Mouse (Mus musculus) inflammation-experienced regulatory T-cells, adult 6 months (primary cell): ENCODE results near the gene Ipo13. TPM values are rescaled to one million over a fixed set of nuclear protein-coding genes. Genes with fewer than 3 reads are reported as not detected.

Experiments
- ATAC-seq: one replicate; pipeline ENCODE4 v1.8.0; 2017
- polyA plus RNA-seq, 3 experiments: library from polyadenylated mRNA; unstranded; fragments of 100-300 nt; shearing (Covaris generic); gene quantifications; one replicate each; pipeline ENCODE4 v1.2.1; 2017

The Ipo13 gene
- polyA plus RNA-seq = 10 to 100 TPM; 11.3 to 13.9 (median 12.7) TPM

DNA sequence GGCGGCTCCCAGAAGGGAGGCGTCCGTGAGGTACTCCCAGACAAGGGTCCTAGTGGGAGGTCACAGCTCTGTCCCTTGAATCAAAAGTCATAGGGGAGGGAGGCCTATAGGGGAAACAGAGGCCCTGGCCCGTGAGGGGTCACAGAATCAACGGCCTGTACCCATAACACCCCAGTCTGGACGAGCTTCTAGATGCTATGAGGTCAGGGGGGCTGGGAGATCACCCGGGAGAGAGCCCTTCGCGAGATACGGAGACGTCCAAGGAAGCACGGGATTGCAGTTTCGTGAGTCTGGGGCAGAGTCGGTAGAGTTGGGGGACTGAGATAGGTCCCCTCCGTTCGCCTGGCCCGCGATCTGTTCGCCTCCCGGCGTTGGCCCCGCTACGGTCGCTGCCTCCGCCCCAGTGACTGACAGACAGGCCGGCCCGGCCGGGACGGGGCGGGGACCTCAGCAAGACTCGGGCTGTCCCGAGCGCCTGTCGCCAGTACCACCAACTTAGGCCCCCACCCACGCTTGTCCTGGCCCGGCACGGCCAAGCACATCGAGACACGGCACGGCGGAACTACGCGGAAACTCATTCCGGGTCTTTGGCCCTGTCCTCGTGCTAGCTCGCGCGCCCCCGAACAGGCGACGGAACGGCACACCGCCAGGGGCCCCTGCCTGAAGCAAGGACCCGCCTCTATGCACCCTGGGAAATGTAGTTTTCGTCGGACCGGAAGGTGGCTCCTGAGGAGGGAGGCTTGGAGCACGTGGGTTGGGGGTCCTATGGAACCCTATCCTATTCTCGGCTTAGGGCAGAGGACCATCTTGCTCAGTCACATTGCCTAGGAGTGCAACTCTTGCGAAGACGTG, at the start of gene Ipo13:
Gene Ipo13 (minus strand): TSS at position 409 of the 852 bp plus-strand sequence.
- peak; percentile 92 for ATAC-seq

- ATAC-seq = no peak
Observed at GRCm38 (mm10) chr4:117957492-117957891, 42.7 kb upstream of the Ipo13 start.

DNA sequence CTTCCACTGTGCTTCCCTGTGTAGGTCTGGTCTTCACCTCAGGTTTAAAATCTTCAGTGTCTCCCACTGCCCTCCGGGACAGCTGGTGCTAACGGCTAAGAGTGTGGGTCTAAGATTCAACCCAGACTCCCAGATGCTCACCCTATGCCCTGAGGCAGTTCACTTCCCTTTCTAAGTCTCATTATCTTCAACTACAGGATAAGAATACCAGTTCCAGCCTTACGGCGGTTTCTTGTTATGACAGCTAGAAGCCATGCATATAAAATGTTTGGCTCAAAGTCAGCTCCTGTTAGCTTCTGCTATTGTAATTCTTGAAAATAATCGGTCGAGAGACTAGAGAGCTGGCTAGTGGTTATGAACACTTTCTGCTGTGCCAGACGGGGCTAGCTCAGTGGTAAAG, 32.7 kb upstream of the Ipo13 start:
- ATAC-seq = no peak

DNA sequence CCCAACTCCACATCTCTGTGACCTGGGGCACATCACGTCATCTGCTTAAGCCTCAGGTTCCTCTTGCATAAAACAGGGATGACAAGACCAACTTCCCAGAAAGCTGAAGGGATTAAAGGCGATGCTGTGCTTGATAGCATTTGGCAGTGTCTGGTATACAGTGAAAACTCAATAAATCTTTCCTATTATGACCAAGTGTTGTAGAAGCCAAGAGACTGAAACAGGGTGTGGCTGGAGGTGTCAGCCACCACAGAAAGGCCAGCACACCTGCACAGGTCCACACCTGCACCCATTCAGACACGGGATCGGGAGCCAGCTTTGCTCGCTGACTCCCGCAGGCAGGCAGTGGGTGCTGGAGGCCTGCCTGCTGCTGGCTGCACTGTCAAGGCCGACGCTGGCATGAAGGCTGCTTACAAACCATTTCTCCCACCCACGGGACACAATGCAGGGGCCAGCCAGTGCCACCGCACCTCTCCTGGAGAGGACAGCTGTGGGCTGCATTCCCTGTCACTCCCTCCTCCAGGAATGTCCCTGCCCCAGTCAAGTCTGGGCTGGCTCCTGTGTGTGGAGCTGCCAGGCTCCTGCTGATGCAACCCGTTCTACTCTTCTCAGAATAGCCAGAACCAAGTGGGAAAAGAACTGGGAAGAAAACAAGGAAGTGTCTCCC, 32.0 kb upstream of the Ipo13 start:
- ATAC-seq = no peak

DNA sequence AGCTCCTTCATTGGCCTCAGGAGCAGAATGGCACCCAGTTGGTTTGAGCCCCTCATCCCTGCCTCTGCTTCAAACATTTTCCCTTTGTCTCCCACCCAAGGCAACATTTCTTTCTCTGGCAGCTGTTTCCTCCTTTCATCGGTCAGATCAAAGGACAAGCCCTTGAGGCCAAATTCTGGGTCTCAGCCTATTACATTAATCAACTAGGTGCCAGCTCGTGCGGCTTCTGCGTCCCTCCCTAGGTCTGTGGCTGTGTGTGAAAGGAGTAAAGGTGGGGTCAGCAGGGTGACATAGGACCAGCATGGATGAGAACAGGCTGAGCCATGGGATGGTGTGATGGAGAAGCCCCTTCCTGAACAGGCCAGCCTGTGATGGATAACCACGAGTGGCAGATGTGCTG, 28.5 kb upstream of the Ipo13 start:
- no peak for ATAC-seq

GRCm38 (mm10) chr4:117936964-117937363, 22.2 kb upstream of the Ipo13 start:
- ATAC-seq = no peak

DNA sequence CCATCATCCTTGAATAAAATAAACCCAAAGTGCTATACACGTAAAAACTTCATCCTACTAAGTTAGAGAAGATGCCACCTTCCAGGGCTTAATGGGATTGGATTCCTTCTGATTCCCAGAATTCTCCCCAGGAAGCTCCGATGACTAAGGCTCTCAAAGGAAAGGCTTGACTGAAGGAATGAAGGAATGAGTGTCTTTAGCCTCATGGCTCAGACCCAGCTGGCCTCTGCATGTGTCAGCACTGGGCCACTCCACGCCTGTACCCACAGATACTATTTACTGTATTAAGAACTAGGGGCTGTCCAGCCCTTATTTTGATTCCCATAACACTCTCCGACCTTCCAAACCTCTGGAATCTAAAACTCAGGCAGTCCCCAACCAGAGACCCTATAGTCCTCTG, 19.3 kb upstream of the Ipo13 start:
- no peak for ATAC-seq

DNA sequence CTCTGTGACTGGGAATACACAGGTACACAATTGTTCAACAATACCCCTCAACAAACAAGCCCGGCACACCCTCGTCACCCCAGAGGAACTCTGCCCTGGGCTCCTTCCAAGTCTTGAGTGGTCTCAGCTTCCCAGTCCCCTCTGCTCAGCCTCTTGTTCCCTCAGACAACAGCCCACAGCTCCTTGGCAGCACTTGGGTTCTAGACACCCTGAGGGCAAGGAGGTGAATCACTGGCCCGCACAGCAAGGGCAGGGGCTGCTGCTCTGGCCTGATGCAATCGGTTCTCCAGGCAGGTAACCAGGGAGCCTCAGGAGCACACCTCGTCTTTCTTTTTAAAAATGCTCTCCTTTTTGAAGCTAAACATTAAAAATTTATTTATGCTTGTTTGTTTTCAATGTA, 18.4 kb upstream of the Ipo13 start:
- ATAC-seq = no peak

- no peak for ATAC-seq
Observed at GRCm38 (mm10) chr4:117929391-117929881, 14.6 kb upstream of the Ipo13 start, which contains the start of gene Artn. Gene Artn (minus strand): TSS chr4:117929763.

DNA sequence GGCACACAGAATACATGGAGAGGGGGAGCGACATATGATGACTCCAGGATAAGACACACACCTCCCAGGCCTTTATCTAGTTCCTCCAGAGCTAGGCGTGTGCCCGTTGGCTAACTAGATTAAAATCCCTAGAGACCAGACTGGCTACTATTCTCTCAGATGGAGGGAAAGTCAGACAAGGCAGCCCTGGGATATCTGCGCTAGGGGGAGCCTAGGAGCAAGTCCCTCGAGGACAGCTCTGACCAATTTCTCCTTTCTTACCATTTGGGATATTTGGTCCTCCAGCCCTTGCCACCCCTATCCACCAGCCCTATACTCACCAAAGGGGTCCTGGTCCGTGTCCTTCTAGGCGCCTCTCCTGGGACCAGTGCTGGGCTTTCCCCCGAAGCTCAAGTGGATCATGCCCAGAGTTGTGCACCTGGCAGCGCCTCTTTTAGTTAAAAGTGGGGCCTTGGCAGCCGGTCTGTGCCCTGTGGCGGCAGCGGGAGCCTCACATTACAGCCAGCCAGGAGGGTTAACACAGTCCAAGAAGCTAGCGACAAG, 14.0 kb upstream of the Ipo13 start:
- no peak for ATAC-seq

- ATAC-seq = no peak
Observed at GRCm38 (mm10) chr4:117928234-117928633, 13.4 kb upstream of the Ipo13 start.

DNA sequence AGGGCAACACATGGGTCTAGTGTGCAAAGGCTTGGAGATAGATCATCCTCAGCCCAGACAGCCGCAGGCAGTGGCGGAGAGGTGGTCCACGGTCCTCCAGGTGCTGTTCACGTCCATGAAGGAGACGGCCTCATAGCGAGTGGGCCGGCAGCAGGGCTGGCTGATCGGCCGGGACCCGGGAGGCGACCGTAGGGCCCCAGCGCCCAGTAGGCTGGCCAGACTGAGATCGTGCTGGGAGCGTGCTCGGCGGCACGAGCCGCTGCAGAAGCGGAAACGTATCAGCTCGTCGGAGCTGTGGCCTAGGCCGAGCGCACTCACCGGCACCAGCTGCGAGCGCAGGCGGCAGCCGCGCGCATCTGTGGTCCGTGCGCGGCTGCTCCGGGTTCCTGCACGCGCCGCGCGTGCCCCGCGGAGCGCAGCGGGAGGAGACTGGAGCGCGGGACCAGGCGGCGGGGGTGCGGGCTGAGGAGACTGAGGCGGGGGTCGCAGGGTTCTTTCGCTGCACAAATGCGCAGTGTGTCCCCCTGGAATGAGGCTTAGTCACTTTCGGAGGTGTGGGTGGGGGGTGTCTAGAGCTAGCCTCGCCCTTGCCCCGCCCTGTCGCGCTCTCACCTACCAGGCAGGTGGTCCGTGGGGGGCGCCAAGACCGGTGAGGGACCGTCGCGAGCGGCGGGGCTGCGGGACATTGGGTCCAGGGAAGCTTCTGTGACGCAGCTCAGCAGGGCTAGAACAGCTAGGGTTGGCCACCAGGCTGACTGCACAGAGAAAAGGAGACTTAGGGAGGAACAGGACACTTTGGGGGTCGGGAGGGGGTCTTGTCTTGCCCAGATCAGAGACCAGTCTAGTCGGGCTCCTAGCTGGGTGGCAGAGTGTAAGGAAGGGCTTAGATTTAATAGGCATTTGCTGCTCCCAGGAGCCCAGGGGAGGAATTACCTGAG, 12.0 kb upstream of the Ipo13 start:
- ATAC-seq = no peak

GRCm38 (mm10) chr4:117924916-117925315, 10.1 kb upstream of the Ipo13 start:
- no peak for ATAC-seq

DNA sequence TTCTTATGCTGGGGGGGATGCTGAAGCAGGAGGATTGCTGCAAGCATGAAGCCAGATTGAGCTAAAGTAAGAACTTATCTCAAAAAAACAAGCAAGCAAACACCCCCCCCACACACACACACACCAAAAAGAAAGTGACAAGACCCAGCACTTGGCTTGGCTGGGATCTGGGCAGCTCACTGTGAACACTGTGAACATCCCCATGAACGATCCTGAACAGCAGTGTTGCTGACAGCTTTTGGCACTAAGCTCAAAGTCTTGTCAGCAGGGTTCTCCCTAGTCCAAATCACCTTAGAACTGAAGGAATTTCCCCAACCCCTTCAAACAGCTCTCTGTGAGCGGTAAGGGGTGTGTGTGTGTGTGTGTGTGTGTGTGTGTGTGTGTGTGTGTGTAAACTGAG, 8.7 kb upstream of the Ipo13 start:
- ATAC-seq = no peak

GRCm38 (mm10) chr4:117921358-117921757, 6.6 kb upstream of the Ipo13 start:
- no peak for ATAC-seq

GRCm38 (mm10) chr4:117918762-117919161, 4.0 kb upstream of the Ipo13 start:
- ATAC-seq = no peak

DNA sequence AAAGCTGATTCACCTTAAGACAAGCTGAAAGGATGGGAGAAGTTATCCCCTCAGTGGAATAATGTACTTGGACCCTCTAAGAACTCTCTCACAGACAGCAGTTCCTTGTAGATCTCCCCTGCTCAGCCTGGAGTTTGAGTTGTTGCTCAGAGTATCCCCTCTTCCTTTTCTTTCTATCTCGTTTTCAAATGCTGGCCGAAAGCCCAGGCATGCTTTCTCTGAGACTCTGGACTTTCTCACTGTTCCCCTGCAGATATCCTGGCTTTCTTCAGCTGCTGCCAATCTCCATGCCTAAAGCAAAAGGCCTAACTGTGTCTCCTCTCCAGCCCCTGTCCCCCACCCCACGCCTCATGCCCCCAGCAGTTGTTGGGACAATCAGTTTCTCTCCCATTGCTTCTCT, 3.5 kb upstream of the Ipo13 start:
- no peak for ATAC-seq

DNA sequence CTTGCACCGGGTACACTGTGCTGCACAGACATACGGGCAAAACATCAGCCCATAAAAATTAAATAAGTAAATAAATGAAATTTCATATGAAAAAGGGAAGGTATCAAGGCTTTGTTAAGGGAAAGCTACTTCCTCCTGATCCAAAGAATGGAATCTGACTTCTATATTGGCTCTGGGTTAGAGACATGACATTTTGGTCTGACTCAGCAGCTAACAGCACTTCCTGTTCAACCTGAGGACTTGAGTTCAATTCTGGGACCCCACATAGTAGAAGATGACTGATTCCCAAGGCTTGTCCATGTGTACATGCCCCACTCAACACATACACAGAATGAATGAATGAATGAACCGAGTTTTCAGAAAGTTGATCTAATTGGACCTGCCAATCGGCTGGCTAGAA, 3.0 kb upstream of the Ipo13 start:
- ATAC-seq = no peak

DNA sequence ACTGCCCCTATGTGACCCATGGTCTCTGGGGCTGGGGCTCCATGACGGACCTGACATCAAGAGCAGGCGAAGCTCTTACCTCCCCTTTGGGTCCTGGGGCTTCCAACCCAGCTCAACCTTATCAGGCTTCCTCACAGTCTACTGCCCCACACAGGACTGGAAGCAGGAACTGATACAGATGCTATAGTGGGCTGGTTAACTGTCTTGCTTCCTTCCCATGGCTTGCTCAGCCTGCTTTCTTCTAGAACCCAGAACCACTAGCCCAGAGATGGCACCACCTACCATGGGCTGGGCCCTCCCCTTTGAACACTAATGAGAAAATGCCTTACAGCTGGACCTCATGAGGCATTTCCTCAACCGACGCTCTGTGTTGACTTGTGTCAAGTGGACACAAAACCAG, 2.6 kb upstream of the Ipo13 start:
- no peak for ATAC-seq

- ATAC-seq = no peak
Observed at GRCm38 (mm10) chr4:117916386-117916785, 1.6 kb upstream of the Ipo13 start.

DNA sequence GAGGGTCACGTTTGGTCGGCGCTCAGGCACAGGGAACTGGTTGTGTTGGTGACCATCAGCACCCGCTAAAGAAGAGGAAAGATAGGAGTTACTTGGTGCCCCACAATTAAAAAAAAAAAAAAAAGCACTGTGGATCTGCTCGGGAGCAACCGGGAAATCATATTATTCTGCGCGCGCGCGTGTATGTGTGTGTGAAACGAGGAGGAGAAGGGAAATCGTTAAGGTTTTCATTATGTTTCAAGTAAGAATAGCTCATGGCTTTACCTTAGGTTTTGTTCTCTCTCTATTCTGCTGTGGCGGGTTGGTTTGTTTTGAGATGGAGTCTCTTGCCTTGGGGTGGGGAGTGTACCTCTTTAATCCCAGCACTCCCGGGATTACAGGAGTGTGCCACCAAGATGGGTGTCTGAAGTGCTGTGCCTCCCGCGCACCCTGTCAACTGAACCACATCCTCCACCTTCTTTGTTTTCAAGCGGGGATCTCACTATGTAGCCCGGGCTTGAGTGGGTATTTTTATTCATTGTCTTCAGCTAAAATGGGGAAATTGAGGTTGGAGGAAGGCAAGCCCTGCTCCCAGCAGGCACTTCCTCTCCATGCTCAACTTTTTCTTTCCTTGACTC, 798 bp upstream of the Ipo13 start:
- peak; percentile 3 for ATAC-seq

GRCm38 (mm10) chr4:117914031-117914430, 768 bp downstream of the Ipo13 start:
- ATAC-seq = no peak
